Mouse (Mus musculus): ENCODE data around the gene Syne1.

DNA sequence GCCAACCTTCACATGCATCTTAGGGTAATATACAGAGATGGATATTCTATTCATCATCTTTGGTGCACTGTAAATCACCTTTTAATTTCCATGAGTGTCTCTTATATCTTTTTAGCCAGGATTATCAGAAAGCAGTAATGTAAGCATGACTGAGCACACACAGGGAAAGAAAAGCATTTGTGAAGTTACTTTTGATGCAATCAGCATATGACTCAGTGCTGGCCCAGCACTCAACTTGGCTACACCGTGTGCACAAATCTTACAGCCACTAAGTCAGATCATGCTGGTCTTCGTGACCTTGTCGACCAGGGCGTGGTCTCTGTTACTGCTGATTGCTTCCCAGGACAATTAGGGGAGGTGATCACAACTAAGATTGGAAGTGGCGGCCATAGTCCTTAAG is 465.5 kb downstream of the Syne1 start:
- TF ChIP-seq CTCF (IDR thresholded peaks at IDR 0.05; ENCODE audit: insufficient read depth, low read depth, low read length) (no peak), POLR2A (IDR thresholded peaks at IDR 0.05; ENCODE audit: insufficient read depth, low read depth, low read length) (no peak)
